In the genomic region with DNA sequence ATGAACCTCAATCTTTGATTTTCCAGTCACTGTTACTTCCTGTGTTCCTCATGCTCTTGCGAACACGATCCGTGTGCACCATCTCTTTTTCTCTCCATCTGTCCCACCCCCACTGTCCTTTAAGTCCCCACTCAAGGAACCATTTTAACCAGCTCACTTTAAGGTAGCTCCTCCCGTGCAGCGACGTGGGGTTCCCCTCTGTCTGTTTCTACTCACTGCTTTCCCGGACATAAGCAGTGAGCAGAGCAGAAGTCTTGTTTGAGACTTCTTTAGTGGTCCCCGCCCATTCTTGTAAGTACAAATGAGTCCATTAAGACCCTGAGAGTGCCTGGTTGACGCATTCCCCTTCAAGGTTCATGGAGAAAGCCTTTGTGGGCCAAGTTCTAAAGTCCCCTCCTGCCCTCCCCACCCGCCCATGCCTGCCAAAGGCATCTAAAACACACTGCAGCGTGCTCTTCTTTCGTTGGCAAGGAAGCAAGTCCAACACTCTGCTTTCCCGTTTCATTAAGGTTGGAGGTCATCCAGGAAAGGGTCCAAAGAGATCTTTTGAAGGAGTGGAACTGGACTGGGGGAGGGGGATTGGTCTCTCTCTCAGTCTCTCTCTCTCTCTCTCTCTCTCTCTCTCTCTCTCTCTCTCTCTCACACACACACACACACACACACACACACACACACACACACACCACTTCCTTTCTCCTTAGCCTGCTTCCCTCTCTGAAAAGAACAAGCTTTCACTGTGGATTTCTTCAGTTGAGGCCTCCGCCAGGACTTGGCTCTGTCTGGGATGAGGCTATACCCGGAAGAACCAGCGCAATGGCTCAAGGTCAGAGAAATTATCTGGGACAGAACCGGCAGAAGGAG, we compare ENCODE assay signal across 8 mouse cellular contexts. TPM values are rescaled to one million over a fixed set of nuclear protein-coding genes. Genes with fewer than 3 reads are reported as not detected.
A peak's percentile ranks its signal among the peaks of the same experiment; 100 is the strongest.
DNase-seq lines count a peak whose midpoint lies in the region; ATAC-seq lines count a peak whose summit lies in the region.

No protein-coding gene starts in this region.

- H3K9me3 ChIP-seq in heart, embryonic 10.5 days: no peaks in the 10 kb centered on the region
- no peaks in the 10 kb centered on the region; the same call in 1 of the 2 replicates for H3K9me3 ChIP-seq in stomach, embryonic 16.5 days (replicated peaks; ENCODE audit: control insufficient read depth, low read length)

- H3K27me3 ChIP-seq in heart, embryonic 10.5 days (ENCODE audit: insufficient read depth, poor library complexity, severe bottlenecking): no peaks in the 10 kb centered on the region
- no peaks in the 10 kb centered on the region for H3K27me3 ChIP-seq in stomach, embryonic 16.5 days (ENCODE audit: control insufficient read depth, insufficient read depth, low read length)

- H3K4me3 ChIP-seq in heart, embryonic 10.5 days: no peak overlapping the region
- no peak overlapping the region for H3K4me3 ChIP-seq in stomach, embryonic 16.5 days (replicated peaks; ENCODE audit: low read length)

- peaks cover 43% of the 10 kb centered on the region for H3K4me1 ChIP-seq in heart, embryonic 10.5 days
- peaks cover 33% of the 10 kb centered on the region for H3K4me1 ChIP-seq in stomach, embryonic 16.5 days (ENCODE audit: control insufficient read depth, insufficient read depth, low read length)

- 59% methylated on average over 17 of the region's 17 CpGs for WGBS in heart, embryonic 10.5 days
- 50% methylated on average over 17 of the region's 17 CpGs for WGBS in stomach, embryonic 16.5 days

- no peak overlapping the region for H3K9ac ChIP-seq in stomach, embryonic 16.5 days (ENCODE audit: low read length)

- H3K36me3 ChIP-seq in heart, embryonic 10.5 days: no peaks in the 10 kb centered on the region
- no peaks in the 10 kb centered on the region for H3K36me3 ChIP-seq in stomach, embryonic 16.5 days (ENCODE audit: control insufficient read depth, insufficient read depth, low read length)

- H3K27ac ChIP-seq in heart, embryonic 10.5 days: peak overlapping the region; percentile 76
- H3K27ac ChIP-seq in stomach, embryonic 16.5 days (ENCODE audit: low read length): peak overlapping the region; percentile 79

- DNase-seq in frontal cortex, postnatal 10 days (ENCODE audit: low spot score in 2 of 2): peak; percentile 29 to 64
- peak; percentile 12 for DNase-seq in ES-CJ7 (ENCODE audit: low read depth, low spot score)
- DNase-seq in heart, embryonic 10.5 days (ENCODE audit: low spot score): no peak
- DNase-seq in kidney, postnatal 36 days: peak; percentile 41 to 61
- no peak for DNase-seq in cerebellum, adult 9-10 months

- ATAC-seq in frontal cortex, adult (ENCODE audit: low TSS enrichment): no peak
- ATAC-seq in stomach, embryonic 16.5 days (ENCODE audit: insufficient read depth, low FRiP score): peak; percentile 65; the same call in 1 of the 2 replicates
- no peak for ATAC-seq in granulocyte monocyte progenitor cell, adult 5-6 weeks (replicated peaks; ENCODE audit: poor library complexity, severe bottlenecking)

- peak overlapping the region; percentile 20; the same call in 1 of the 2 replicates for H3K4me2 ChIP-seq in stomach, embryonic 16.5 days (ENCODE audit: low read depth, low read length)

RNA-seq across cellular contexts. Expression of a gene that starts 30.9 kb away (rescaled TPM):
- 31.3 and 46.9 TPM in 2 replicates for polyA plus RNA-seq in heart, embryonic 10.5 days (2016; fragmentation: Nextera tagmentation; extraction: Ambion mirVana)
- polyA plus RNA-seq in stomach, embryonic 16.5 days (2015; fragmentation: Nextera tagmentation; extraction: Ambion mirVana): 26.1 and 29.0 TPM in 2 replicates
- total RNA-seq in granulocyte monocyte progenitor cell, adult 5-6 weeks (2014; fragmentation: Nextera tagmentation): not detected in 2 replicates
- total RNA-seq in granulocyte monocyte progenitor cell, adult 5-6 weeks (2017): not detected in 2 replicates

Comparison
In these comparisons a context has a peak if more than half of its experiments do, and no peak if none do; other contexts are left out.
1. DNase-seq: peak in frontal cortex, postnatal 10 days (2 of 2), ES-CJ7 (single experiment) and kidney, postnatal 36 days (2 of 2); none in heart, embryonic 10.5 days (single experiment) and cerebellum, adult 9-10 months (single experiment).